Mouse (Mus musculus) bone marrow, adult 2 months (tissue): ENCODE data around the gene Dtx3.

Experiments used
- CTCF ChIP-seq: fragments of 200-500 bp; IDR thresholded peaks from 2 replicates; pipeline ENCODE4 v1.5.1; 2011; ENCODE audit warnings: low read length, control low read depth; ENCODE audit not compliant: control insufficient read depth, insufficient read depth
- POLR2A ChIP-seq: fragments of 200-500 bp; IDR thresholded peaks from 2 replicates; pipeline ENCODE4 v1.6.1; 2011; ENCODE audit warnings: low read depth, mild to moderate bottlenecking, control low read depth, low read length, borderline replicate concordance; ENCODE audit not compliant: control insufficient read depth

GRCm38 (mm10) chr10:127213272-127213671 lies 17.7 kb upstream of the Dtx3 start:
- TF ChIP-seq CTCF (no peak), POLR2A (no peak)
